Mouse (Mus musculus): ENCODE results near the gene Zbtb7a. TPM values are rescaled to one million over a fixed set of nuclear protein-coding genes. Genes with fewer than 3 reads are reported as not detected.
A peak's percentile ranks its signal among the peaks of the same experiment; 100 is the strongest.

The Zbtb7a gene
- polyA plus RNA-seq, 1 experiment from 2014 or later = 47.6 TPM

DNA sequence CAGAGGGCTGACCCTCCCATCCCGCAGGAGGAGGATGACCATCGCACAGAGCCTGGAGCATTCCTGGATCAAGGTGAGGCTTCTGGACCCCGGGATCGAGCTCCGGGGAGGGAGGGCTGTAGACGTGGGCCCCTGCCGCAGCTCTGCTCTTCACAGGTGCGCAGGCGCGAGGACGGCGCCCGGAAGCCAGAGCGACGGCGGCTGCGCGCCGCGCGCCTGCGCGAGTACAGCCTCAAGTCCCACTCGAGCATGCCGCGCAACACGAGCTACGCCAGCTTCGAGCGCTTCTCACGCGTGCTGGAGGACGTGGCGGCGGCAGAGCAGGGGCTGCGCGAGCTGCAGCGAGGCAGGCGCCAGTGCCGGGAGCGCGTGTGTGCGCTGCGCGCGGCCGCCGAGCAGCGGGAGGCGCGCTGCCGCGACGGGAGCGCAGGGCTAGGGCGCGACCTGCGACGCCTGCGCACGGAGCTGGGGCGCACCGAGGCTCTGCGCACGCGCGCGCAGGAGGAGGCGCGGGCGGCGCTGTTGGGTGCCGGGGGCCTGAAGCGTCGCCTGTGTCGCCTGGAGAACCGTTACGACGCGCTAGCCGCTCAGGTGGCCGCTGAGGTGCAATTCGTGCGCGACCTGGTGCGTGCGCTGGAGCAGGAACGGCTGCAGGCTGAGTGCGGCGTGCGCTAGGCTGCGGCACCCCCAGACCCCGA lies 57.4 kb downstream of the Zbtb7a start:
- peaks cover 49% of the 10 kb centered on the region for H3K4me1 ChIP-seq (replicated peaks)
- WGBS (ENCODE audit: insufficient replicate concordance) = under 1% methylated on average over 93 of the region's 93 CpGs
- H3K36me3 ChIP-seq (replicated peaks) = peaks cover 27% of the 10 kb centered on the region
- H3K4me2 ChIP-seq = peak overlapping the region; percentile 89
- peak; percentile 82 for ATAC-seq (ENCODE audit: insufficient read depth)
- peak overlapping the region; percentile 69 for H3K4me3 ChIP-seq (replicated peaks)
- H3K27ac ChIP-seq (replicated peaks) = peak overlapping the region; percentile 86
- H3K9ac ChIP-seq = peak overlapping the region; percentile 71
- peaks cover 51% of the 10 kb centered on the region for H3K27me3 ChIP-seq
- no peaks in the 10 kb centered on the region for H3K9me3 ChIP-seq (replicated peaks)

DNA sequence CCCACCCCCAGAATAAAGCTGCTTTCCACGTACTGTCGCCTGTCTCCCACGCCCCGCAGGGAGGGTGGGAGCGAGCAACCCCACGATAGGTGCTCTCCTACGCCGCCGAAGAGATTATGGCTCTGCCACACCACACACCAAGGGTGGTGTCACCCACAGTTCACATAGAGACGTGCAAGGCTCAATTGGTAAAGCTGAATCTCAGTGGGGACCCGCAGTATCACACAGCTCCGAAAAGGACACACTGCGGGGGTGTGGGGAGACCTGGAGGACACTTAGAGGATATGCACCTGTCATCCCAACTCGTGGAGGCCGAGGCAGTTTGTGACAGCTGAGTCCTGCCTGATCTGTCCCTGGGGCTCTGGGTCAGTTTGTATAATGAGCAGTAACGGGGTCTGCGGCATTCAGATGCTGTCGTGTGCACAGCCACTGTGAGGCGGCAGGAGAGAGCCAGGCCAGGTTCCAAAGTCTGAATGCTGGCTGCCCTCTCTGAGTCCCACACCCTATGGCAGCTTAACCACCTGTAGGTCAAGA lies 58.0 kb downstream of the Zbtb7a start:
- Histone ChIP-seq H3K4me2 (peak overlapping the region; percentile 89), H3K36me3 (replicated peaks) (peaks cover 25% of the 10 kb centered on the region), H3K4me1 (replicated peaks) (peaks cover 49% of the 10 kb centered on the region), H3K27me3 (peaks cover 55% of the 10 kb centered on the region), H3K4me3 (replicated peaks) (peak overlapping the region; percentile 69), H3K9ac (peak overlapping the region; percentile 71), H3K27ac (replicated peaks) (peak overlapping the region; percentile 86), H3K9me3 (replicated peaks) (no peaks in the 10 kb centered on the region)
- peak; percentile 9; the same call in 1 of the 2 replicates for ATAC-seq (ENCODE audit: insufficient read depth)
- 4% methylated on average over 19 of the region's 19 CpGs for WGBS (ENCODE audit: insufficient replicate concordance)

DNA sequence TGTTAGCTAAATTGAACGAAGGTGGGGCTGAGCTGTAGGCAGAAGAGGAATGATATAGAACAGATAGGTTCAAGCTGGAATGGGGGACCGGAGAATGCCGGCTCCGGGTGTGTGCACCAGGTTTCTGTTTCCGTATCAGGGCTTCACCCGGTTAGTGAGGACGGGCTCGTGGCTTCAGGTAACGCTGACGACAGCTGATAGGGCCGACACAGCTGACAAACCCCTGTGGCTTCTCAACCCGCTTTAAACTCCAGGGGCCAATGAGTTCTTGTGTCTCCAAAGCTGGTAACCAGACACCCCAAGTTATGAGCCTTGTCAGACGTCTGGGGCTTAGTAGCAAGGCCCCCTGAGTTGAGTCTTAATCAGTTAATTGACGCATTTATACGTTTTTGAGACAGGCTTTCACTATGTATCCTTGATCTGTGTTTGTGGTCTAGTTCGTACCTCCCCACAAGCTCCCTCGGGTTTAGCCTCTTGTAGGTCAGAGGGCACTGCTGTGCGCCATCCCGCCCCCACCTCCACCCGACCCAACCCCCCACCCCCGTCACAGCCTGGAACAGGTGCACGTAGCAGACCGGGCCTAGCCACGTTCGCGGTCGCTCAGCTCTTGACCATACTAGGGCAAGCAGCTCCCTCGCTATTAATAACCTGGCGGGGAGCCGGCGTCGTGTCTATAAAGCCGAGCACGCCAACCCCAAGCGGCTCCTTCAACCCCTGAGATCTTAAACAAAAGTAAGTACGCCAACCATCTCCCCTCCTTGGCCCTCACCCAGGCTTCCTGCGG lies 59.2 kb downstream of the Zbtb7a start:
- Histone ChIP-seq H3K9ac (no peak overlapping the region), H3K9me3 (replicated peaks) (no peaks in the 10 kb centered on the region), H3K36me3 (replicated peaks) (peaks cover 16% of the 10 kb centered on the region), H3K4me2 (peak overlapping the region; percentile 44), H3K4me3 (replicated peaks) (peak overlapping the region; percentile 10; the same call in 1 of the 2 replicates), H3K4me1 (replicated peaks) (peaks cover 49% of the 10 kb centered on the region), H3K27ac (replicated peaks) (no peak overlapping the region), H3K27me3 (peaks cover 62% of the 10 kb centered on the region)
- ATAC-seq (ENCODE audit: insufficient read depth) = no peak
- 9% methylated on average over 37 of the region's 37 CpGs for WGBS (ENCODE audit: insufficient replicate concordance)

DNA sequence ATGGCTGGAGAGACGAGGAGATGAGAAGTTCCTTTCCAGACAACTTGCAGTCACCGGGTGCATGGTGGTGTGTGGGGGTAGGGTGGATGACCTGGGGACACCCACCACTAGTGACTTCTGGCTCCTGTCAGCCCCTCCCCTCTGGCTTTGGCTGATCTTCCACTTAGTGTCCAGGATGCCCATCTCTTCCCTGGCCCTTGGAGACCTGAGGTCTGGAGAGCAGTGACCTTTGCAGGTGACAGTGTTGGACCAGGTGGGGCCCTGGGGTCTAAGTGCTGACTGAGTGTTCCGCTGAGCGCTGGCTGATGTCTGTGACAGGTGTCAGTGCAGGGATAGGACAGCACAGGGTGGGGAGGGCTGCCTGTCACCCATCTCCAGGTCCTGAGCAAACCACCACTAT lies 60.3 kb downstream of the Zbtb7a start:
- Histone ChIP-seq H3K9me3 (replicated peaks) (no peaks in the 10 kb centered on the region), H3K4me3 (replicated peaks) (no peak overlapping the region), H3K9ac (no peak overlapping the region), H3K36me3 (replicated peaks) (peaks cover 9% of the 10 kb centered on the region), H3K4me2 (no peak overlapping the region), H3K27me3 (peaks cover 73% of the 10 kb centered on the region), H3K27ac (replicated peaks) (no peak overlapping the region), H3K4me1 (replicated peaks) (peaks cover 43% of the 10 kb centered on the region)
- no peak for ATAC-seq (ENCODE audit: insufficient read depth)
- 47% methylated on average over 4 of the region's 4 CpGs for WGBS (ENCODE audit: insufficient replicate concordance)

DNA sequence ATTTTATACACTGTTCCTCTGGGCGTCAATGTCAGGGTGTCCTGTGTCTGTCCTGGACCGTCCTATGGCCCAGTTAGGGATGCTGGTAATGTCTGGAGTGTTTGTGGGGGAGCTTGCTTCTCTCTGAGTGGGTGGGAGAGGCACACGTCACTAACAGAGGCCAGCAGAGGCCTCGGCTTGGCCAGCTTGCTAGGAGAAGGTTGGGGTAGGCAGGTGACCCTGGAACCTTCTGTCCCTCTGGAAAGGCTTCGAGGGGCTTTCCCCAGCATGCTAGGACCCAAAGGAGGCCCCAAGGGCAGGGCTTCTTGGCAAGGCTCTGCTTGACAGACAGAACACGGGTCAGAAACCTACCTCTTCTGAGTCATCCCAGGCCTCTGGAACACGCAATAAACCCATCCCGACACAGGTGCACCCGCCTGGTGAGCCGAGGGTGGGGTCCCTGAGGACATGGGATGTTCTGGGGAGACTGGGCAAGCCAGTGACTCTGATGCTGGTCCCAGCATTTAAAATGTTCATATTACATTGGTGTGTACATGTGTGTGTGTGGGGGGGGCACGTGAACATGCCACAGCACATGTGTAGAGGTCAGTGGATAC lies 61.5 kb downstream of the Zbtb7a start:
- Histone ChIP-seq H3K36me3 (replicated peaks) (no peaks in the 10 kb centered on the region), H3K4me2 (no peak overlapping the region), H3K4me3 (replicated peaks) (no peak overlapping the region), H3K9ac (no peak overlapping the region), H3K27me3 (peaks cover 73% of the 10 kb centered on the region), H3K9me3 (replicated peaks) (no peaks in the 10 kb centered on the region), H3K4me1 (replicated peaks) (peaks cover 30% of the 10 kb centered on the region), H3K27ac (replicated peaks) (no peak overlapping the region)
- 49% methylated on average over 11 of the region's 11 CpGs for whole genome bisulfite sequencing (ENCODE audit: insufficient replicate concordance)
- no peak for ATAC-seq (ENCODE audit: insufficient read depth)

DNA sequence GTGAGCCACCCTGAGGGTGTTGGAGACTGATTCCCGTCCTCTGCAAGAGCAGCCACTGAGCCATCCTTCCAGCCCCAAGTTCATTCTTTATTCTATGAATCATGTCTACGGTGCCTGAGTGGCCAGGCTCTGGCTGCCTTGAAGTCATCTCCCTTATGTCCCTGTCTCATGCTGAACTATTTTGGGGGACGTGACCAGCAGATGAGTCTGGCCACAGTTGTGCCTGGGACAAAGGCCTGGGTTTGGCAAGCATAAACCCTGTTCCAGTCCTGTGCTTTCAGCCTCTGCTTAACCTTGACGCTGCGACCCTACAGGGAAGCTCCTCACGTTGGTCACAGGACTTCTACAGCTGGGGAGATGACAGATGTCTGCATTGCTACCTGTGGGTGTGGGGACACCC lies 62.3 kb downstream of the Zbtb7a start:
- Histone ChIP-seq H3K27ac (replicated peaks) (no peak overlapping the region), H3K9me3 (replicated peaks) (no peaks in the 10 kb centered on the region), H3K4me1 (replicated peaks) (peaks cover 24% of the 10 kb centered on the region), H3K4me2 (no peak overlapping the region), H3K9ac (no peak overlapping the region), H3K27me3 (peaks cover 73% of the 10 kb centered on the region), H3K4me3 (replicated peaks) (no peak overlapping the region), H3K36me3 (replicated peaks) (no peaks in the 10 kb centered on the region)
- no peak for ATAC-seq (ENCODE audit: insufficient read depth)
- WGBS (ENCODE audit: insufficient replicate concordance) = 42% methylated on average over 6 of the region's 6 CpGs

DNA sequence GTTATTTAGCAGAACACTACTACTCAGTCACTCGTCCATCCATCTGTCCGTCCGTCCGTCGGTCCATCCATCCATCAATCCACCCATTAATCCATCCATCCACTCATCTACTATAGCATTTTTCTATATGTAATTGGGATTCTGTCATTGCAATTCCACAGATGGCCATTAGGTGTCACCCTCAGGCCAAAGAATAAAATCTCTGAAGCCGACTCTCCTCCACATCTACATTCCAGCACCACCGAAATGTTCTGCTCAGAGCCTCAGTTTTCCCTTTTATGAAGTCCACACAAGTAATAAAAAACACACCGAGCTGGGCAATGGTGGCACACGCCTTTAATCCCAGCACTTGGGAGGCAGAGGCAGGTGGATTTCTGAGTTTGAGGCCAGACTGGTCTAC lies 63.2 kb downstream of the Zbtb7a start:
- no peaks in the 10 kb centered on the region for H3K36me3 ChIP-seq (replicated peaks)
- 2% methylated on average over 9 of the region's 9 CpGs for WGBS (ENCODE audit: insufficient replicate concordance)
- H3K4me1 ChIP-seq (replicated peaks) = peaks cover 24% of the 10 kb centered on the region
- ATAC-seq (ENCODE audit: insufficient read depth) = no peak
- no peak overlapping the region for H3K9ac ChIP-seq
- no peak overlapping the region for H3K4me3 ChIP-seq (replicated peaks)
- H3K9me3 ChIP-seq (replicated peaks) = no peaks in the 10 kb centered on the region
- peaks cover 64% of the 10 kb centered on the region for H3K27me3 ChIP-seq
- H3K4me2 ChIP-seq = no peak overlapping the region
- H3K27ac ChIP-seq (replicated peaks) = no peak overlapping the region

DNA sequence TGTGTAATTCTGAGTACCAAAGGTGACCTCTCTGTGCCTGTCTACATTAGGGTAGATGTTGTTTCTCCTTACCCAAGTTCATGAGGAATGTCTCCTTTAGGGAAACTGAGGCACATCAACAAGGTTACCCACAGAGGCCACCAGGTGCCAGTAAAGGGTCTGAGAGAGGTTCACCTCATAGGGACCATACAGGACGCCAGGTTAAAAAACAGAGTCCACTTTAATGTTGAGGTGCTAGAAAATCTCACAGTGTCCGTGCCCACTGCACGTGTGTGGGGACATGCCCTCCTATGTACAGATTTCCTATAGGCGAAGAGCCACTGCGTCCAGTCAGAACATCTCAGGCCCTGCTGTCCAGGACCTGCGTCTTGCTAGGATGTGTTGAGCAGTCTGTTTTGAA lies 64.0 kb downstream of the Zbtb7a start:
- H3K4me1 ChIP-seq (replicated peaks) = peaks cover 26% of the 10 kb centered on the region
- H3K36me3 ChIP-seq (replicated peaks) = no peaks in the 10 kb centered on the region
- H3K27me3 ChIP-seq = peaks cover 56% of the 10 kb centered on the region

DNA sequence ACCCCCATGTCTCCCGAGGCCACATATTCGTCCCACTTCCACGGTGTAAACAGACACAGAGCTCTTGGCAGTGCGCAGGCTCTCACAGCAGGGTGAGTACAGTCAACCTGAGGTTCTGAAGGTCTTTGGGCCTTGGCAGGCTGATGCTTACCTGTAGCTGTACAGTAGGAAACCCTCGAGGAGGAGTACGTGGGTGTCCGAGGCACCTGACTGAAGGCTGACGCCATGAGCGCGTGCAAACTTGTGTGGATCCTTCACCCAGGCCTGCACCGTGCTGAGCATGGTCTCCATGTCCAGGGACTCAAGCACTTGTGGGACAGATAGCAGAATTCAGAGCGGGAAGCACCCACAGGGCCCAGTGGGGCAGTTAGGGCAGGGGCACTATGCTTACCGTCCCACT lies 65.1 kb downstream of the Zbtb7a start:
- peaks cover 47% of the 10 kb centered on the region for H3K27me3 ChIP-seq
- 74% methylated on average over 13 of the region's 13 CpGs for WGBS (ENCODE audit: insufficient replicate concordance)
- peaks cover 22% of the 10 kb centered on the region for H3K4me1 ChIP-seq (replicated peaks)

More for the DNA sequence above, 64.0 kb downstream of the Zbtb7a start:
- Histone ChIP-seq H3K4me3 (replicated peaks) (no peak overlapping the region), H3K4me2 (no peak overlapping the region), H3K9ac (no peak overlapping the region), H3K27ac (replicated peaks) (no peak overlapping the region), H3K9me3 (replicated peaks) (no peaks in the 10 kb centered on the region)
- WGBS (ENCODE audit: insufficient replicate concordance) = 69% methylated on average over 6 of the region's 6 CpGs
- ATAC-seq (ENCODE audit: insufficient read depth) = no peak

DNA sequence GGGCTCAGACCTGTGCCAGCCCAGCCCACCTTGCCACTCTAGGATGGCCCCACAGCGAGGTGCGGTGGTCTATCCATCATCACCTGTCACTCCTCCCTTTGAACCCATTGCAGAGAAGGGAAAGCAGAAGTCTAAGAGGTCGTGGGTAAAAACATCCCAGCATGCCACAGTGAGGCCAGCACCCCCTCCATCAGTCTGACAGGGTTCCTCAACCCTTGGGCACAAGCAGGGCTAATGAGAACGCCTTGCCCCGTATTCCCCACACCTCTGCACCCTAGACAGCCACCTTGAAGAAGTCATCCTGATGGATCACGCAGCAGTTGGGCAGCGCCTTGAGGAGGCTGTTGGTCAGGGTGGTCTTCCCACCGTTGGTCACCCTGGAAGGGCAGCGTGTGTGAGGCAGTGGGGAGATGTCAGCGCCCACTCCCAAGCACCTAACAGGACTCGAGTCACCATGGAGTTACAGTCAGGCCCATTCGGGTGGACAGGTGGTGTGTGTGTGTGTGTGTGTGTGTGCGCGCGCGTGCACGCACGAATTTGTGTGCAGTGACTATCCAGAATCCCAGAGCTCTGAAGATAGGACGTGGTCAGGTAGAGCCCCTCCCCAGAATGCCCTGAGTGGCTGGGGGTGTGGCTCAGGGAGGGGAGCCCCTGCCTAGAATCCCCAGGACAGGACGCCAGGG lies 65.7 kb downstream of the Zbtb7a start:
- Histone ChIP-seq H3K4me2 (no peak overlapping the region), H3K4me3 (replicated peaks) (no peak overlapping the region), H3K4me1 (replicated peaks) (peaks cover 22% of the 10 kb centered on the region), H3K36me3 (replicated peaks) (no peaks in the 10 kb centered on the region), H3K27me3 (peaks cover 46% of the 10 kb centered on the region), H3K27ac (replicated peaks) (no peak overlapping the region), H3K9me3 (replicated peaks) (no peaks in the 10 kb centered on the region), H3K9ac (no peak overlapping the region)
- ATAC-seq (ENCODE audit: insufficient read depth) = no peak
- WGBS (ENCODE audit: insufficient replicate concordance) = 64% methylated on average over 20 of the region's 20 CpGs

More for the DNA sequence above, 65.1 kb downstream of the Zbtb7a start:
- no peaks in the 10 kb centered on the region for H3K9me3 ChIP-seq (replicated peaks)
- H3K27ac ChIP-seq (replicated peaks) = no peak overlapping the region
- H3K36me3 ChIP-seq (replicated peaks) = no peaks in the 10 kb centered on the region
- H3K9ac ChIP-seq = no peak overlapping the region
- ATAC-seq (ENCODE audit: insufficient read depth) = no peak
- no peak overlapping the region for H3K4me2 ChIP-seq
- H3K4me3 ChIP-seq (replicated peaks) = no peak overlapping the region

Data from liver, embryonic 15.5 days (tissue).